Mouse (Mus musculus): Measurements from ENCODE around the gene Numa1. TPM values are rescaled to one million over a fixed set of nuclear protein-coding genes. Genes with fewer than 3 reads are reported as not detected.

The Numa1 gene
- polyA plus RNA-seq (2016; fragmentation: Nextera tagmentation; extraction: Ambion mirVana), result 79.0 and 80.6 TPM in 2 replicates

DNA sequence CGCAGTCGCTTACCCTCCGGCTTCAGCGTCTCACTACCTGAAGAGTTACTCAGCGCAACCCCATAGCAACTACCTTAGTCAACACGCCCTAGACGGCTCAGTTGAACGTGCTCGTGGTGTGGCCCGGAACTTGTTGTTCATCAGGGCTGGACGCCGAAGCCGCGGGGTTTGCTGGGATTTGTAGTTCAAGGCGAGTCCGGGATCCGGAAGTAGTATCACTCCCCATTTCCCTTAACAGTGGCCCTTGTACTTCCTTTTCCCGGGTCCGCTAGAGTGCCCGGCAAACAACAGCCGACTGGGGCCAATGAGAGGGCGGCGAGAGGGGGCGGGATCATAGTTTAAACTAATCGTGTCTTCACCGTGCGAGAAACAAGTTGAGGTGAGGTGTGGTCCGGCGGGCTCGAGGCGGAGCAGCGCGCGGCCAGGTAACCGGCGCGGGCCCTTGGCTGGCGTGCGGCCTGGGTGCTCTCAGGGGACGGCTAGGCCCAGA is at the start of gene Numa1, which contains the start of gene Lrrc51:
TSS of gene Numa1 (plus strand) at position 361 of the 490 bp plus-strand sequence.
TSS of gene Lrrc51 (minus strand) at position 145 of the 490 bp plus-strand sequence.
- Histone ChIP-seq H3K4me1 (replicated peaks) (peaks cover 27% of the 10 kb centered on the region), H3K9me3 (no peaks in the 10 kb centered on the region), H3K27ac (peak within 1 kb of the TSS; percentile 96), H3K27me3 (ENCODE audit: insufficient read depth, poor library complexity, severe bottlenecking) (no peaks in the 10 kb centered on the region), H3K4me3 (peak within 1 kb of the TSS; percentile 93), H3K36me3 (peaks cover 20% of the 10 kb centered on the region; the same call in 1 of the 2 replicates)
- under 1% methylated on average over 40 of the region's 40 CpGs for WGBS
- peak; percentile 96 for DNase-seq (ENCODE audit: low spot score)

DNA sequence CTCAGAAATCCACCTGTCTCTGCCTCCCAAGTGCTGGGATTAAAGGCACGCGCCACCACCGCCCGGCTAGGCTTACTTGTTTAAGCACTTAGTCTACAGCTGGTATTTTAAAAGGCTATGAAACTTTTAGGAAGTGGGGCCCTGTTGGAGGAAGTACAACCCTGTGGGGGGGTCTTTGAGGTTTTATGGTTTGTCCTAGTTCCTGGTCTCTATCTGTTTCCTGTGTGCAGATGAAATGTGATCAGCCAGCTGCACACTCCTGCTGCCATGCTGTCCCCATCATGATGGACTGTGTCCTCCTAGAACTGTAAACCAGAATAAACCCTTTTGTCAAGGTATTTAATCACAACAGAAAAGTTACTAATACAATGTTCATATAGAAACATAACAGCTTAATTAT is 49.8 kb upstream of the Numa1 start:
- no peaks in the 10 kb centered on the region for H3K9me3 ChIP-seq
- H3K27ac ChIP-seq, result no peak overlapping the region
- H3K4me3 ChIP-seq, result no peak overlapping the region
- DNase-seq (ENCODE audit: low spot score), result no peak
- no peaks in the 10 kb centered on the region for H3K36me3 ChIP-seq
- 92% methylated on average over 4 of the region's 4 CpGs for WGBS
- 0 out of 2 replicates have a peak, but pooled peaks cover 4% of the 10 kb centered on the region for H3K4me1 ChIP-seq (replicated peaks)
- no peaks in the 10 kb centered on the region for H3K27me3 ChIP-seq (ENCODE audit: insufficient read depth, poor library complexity, severe bottlenecking)

DNA sequence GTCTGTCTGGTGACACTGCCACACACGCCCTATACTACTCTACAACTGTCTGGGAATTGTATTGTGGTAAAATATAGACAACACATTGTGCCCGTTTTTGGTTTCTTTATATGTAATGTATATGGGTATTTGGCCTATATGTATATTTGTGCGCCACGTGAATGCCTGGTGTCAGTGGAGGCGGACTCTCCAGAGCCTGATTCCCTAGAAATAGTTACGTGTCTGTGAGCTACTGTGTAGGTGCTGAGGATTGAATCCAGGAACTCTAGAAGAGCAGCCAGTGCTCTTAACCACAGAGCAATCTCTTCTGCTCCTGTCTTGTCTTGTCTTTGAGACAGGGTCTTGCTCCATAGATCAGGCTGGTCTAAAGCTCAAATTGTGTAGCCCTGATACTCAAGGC is 47.6 kb upstream of the Numa1 start:
- Histone ChIP-seq H3K9me3 (no peaks in the 10 kb centered on the region), H3K27me3 (ENCODE audit: insufficient read depth, poor library complexity, severe bottlenecking) (no peaks in the 10 kb centered on the region), H3K4me1 (replicated peaks) (0 out of 2 replicates have a peak, but pooled peaks cover 4% of the 10 kb centered on the region), H3K4me3 (no peak overlapping the region), H3K27ac (no peak overlapping the region), H3K36me3 (no peaks in the 10 kb centered on the region)
- no peak for DNase-seq (ENCODE audit: low spot score)
- WGBS, result 88% methylated on average over 6 of the region's 6 CpGs

DNA sequence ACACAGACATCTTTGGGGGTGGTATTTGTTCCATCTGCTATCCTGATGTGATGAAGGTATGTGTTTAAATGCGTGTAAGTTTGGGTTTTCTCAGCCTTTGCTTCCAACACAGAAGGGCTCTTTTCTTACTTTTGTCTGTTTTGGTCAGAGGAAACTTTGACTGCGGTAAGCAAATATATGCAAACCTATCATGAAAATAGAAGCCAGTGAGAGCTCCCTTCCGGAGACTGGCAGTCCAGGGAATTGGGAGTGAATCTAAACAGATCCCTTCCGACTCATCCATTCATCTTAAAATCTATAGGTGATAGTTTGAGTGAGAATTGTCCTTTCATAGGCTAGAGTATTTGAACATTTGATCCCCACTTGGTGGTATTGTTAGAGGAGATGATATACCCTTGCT is 45.5 kb upstream of the Numa1 start:
- Histone ChIP-seq H3K9me3 (no peaks in the 10 kb centered on the region), H3K27me3 (ENCODE audit: insufficient read depth, poor library complexity, severe bottlenecking) (no peaks in the 10 kb centered on the region), H3K4me3 (no peak overlapping the region), H3K4me1 (replicated peaks) (no peaks in the 10 kb centered on the region), H3K36me3 (no peaks in the 10 kb centered on the region), H3K27ac (no peak overlapping the region)
- DNase-seq (ENCODE audit: low spot score), result no peak
- 86% methylated on average over 4 of the region's 4 CpGs for WGBS

DNA sequence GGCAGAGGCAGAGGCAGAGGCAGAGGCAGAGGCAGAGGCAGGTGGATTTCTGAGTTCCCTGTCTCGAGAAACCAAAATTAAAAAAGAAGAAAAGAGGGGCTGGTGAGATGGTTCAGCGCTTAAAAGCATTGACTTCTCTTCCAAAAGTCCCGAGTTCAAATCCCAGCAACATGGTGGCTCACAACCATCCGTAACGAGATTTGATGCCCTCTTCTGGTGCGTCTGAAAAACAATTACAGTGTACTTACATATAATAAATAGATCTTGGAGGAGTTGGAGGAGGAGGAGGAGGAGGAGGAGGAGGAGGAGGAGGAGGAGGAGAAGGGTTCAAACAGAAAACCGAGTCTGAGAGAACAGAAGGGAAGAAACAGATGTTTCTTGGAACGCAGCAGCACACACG is 38.2 kb upstream of the Numa1 start:
- no peaks in the 10 kb centered on the region for H3K9me3 ChIP-seq
- peak overlapping the region; percentile 94 for H3K27ac ChIP-seq
- peaks cover 22% of the 10 kb centered on the region for H3K36me3 ChIP-seq
- H3K4me3 ChIP-seq, result peak overlapping the region; percentile 61
- no peak for DNase-seq (ENCODE audit: low spot score)
- WGBS, result 33% methylated on average over 9 of the region's 9 CpGs
- H3K27me3 ChIP-seq (ENCODE audit: insufficient read depth, poor library complexity, severe bottlenecking), result no peaks in the 10 kb centered on the region
- peaks cover 14% of the 10 kb centered on the region for H3K4me1 ChIP-seq (replicated peaks)

DNA sequence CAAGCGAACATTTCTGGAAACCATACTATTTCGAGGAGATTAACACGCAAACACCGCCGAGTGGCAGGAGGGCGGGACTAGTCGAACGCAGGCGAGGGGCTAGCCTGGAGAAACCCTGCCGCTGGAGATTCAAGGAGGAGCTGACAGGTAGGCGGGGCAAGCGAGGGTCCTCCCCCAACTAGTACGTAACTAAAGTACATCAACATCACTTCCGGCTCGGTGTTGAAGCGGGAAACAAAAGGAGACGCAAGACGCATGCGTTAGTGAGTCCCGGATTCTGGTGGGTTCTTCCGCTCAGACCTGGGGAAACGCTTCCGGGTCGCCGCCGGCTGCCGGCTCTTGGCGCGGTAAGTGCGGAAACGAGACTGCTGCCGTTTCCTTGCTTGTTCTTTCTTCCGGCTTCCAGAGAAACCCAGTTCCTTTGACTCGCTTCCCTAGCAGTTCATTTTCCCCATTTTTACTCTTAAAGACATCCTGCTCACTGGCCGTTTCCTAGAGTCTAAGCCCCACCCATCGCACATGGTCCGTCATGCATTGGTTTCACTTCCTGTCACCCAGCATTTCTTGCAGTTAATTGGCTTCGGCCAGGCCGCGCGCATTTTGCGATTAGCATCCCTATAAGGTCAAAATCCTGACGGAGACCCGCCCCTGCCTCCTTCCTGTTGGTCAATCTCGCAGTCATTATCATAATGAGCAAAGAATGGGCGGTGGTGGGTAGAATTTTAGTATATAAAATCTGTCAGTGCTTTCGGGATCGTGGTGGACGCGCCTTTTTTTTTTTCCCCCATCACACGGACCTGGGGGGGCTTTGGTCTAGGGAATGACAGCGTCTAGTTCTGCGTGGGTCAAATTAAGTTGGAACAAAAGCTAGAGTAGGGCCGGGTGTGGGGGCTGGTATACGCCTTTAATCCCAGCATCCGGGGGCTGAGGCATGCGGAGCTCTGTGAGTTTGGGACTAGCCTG is 37.5 kb upstream of the Numa1 start:
- H3K9me3 ChIP-seq, result no peaks in the 10 kb centered on the region
- H3K4me3 ChIP-seq, result peak overlapping the region; percentile 61
- WGBS, result under 1% methylated on average over 57 of the region's 57 CpGs

DNA sequence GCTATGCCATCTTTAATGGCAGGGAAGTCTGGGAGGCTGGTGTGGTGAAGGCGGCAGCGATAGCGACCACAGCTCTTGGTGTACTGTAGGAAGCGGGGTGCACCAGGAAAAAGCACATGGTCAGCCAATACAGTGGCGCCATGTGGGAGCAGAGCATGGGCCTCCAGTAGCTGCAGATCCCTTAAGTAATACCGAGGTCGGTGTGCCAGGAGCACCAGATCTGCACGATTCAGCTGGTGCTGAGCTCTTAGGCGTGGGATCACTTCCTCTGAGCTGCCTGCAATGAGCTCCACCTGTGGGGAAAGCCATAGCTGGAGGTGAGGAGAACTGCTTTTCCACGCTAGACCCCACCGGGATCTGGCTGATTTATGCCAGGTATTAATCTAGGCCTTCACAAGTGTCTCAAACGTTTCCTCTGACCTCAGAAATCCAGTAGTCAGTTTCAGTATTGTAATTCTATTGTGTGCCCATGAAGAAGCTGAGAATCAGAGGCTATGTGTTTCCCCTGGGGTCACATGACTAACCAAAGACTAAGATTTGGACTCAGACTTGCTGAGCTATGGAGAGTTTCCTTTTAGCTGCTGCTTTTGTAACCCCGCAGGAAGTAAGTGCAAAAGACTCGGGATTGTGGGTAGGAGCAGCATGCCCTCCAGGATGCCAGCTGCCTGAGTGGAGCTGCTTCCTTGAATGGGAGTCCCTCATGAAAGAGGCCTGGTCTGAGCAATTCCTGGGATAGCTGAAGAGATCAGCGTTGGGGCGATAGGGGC is 33.4 kb upstream of the Numa1 start:
- WGBS, result 93% methylated on average over 16 of the region's 16 CpGs
- 0 out of 2 replicates have a peak, but pooled peaks cover 3% of the 10 kb centered on the region for H3K9me3 ChIP-seq
- peaks cover 14% of the 10 kb centered on the region for H3K4me1 ChIP-seq (replicated peaks)
- DNase-seq (ENCODE audit: low spot score), result no peak
- peaks cover 40% of the 10 kb centered on the region for H3K36me3 ChIP-seq
- H3K27me3 ChIP-seq (ENCODE audit: insufficient read depth, poor library complexity, severe bottlenecking), result no peaks in the 10 kb centered on the region
- no peak overlapping the region for H3K27ac ChIP-seq
- H3K4me3 ChIP-seq, result no peak overlapping the region

More for the DNA sequence above, 37.5 kb upstream of the Numa1 start:
- Histone ChIP-seq H3K36me3 (peaks cover 28% of the 10 kb centered on the region), H3K4me1 (replicated peaks) (peaks cover 14% of the 10 kb centered on the region), H3K27me3 (ENCODE audit: insufficient read depth, poor library complexity, severe bottlenecking) (no peaks in the 10 kb centered on the region), H3K27ac (peak overlapping the region; percentile 94)
- peak; percentile 98 for DNase-seq (ENCODE audit: low spot score)

DNA sequence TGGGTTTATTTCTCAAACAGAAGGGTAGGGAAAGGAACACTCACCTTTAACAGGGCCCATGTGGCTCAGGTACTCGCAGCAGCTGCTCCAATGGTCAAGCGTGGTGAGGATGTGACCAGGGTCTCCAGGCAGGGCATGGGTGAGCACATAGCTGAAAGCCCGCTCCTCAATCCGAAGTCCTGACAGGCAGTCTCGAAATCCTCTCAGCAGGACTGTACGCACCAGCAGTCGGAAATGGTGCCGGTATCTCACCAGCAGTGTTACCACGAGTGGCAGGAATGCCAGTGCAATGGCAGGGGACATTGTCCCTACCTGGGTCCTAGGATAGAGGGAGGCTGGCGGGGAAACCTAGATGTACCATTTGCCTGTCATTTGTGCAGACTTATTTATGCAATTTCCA is 31.9 kb upstream of the Numa1 start:
- Histone ChIP-seq H3K36me3 (peaks cover 40% of the 10 kb centered on the region), H3K9me3 (0 out of 2 replicates have a peak, but pooled peaks cover 3% of the 10 kb centered on the region), H3K27me3 (ENCODE audit: insufficient read depth, poor library complexity, severe bottlenecking) (no peaks in the 10 kb centered on the region), H3K4me1 (replicated peaks) (peaks cover 17% of the 10 kb centered on the region), H3K4me3 (no peak overlapping the region), H3K27ac (no peak overlapping the region)
- DNase-seq (ENCODE audit: low spot score), result no peak
- 92% methylated on average over 10 of the region's 10 CpGs for WGBS

DNA sequence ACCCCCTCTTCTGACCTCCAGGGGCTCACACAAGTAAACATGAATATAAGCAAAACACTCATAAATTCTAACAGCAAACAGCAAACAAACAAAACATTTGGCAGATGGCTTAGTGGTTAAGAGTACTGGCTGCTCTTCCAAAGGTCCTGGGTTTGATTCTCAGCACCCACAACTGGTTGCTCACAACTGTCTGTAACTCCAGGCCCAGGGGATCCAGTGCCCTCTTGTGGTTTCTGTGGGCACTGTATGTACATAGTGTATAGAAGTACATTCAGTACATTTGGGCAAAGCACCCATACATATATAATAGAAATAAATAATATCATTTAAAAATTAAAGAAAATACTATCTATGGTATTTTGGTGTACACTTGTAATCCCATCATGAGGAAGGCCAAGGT is 31.1 kb upstream of the Numa1 start:
- Histone ChIP-seq H3K4me1 (replicated peaks) (peaks cover 18% of the 10 kb centered on the region), H3K9me3 (0 out of 2 replicates have a peak, but pooled peaks cover 3% of the 10 kb centered on the region), H3K4me3 (no peak overlapping the region), H3K36me3 (peaks cover 40% of the 10 kb centered on the region), H3K27me3 (ENCODE audit: insufficient read depth, poor library complexity, severe bottlenecking) (no peaks in the 10 kb centered on the region), H3K27ac (no peak overlapping the region)
- DNase-seq (ENCODE audit: low spot score), result no peak

DNA sequence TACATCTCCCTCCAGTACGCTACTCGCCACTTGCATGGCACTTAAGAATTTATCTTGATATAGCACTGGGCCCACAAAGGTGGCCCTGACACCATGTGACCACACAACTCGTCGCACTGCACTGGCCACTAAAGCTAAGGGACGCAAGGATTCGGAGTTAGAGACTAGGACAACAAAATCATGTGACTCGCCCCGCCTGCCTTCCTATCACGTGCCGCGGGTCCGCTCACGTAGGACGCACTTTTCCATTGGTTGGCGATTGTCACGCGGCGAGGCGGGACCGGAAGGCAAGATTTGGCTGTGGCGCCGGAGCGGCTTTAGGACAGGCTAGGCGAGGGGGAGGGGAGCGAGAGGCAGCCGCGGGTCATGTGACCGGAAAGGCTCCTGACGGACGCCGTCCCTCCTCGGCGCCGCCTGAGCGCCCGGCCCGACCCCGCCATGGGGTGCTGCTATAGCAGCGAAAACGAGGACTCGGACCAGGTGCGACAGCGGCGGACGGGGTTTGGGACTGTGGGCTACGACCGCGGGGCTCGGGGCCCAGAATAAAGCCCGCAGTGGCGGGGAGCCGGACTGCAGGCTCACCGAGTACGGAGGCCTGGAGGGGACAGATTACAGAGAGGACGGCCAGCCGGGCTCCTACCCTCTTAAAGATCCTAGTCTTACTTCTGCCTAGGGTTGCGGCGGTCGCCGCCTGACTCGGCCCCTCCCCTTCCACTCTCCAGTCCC is 28.2 kb upstream of the Numa1 start, which contains the start of gene Lamtor1:
TSS of gene Lamtor1 (plus strand) at position 344 of the 726 bp plus-strand sequence.
- WGBS, result under 1% methylated on average over 61 of the region's 61 CpGs
- H3K9me3 ChIP-seq, result 0 out of 2 replicates have a peak, but pooled peaks cover 3% of the 10 kb centered on the region

DNA sequence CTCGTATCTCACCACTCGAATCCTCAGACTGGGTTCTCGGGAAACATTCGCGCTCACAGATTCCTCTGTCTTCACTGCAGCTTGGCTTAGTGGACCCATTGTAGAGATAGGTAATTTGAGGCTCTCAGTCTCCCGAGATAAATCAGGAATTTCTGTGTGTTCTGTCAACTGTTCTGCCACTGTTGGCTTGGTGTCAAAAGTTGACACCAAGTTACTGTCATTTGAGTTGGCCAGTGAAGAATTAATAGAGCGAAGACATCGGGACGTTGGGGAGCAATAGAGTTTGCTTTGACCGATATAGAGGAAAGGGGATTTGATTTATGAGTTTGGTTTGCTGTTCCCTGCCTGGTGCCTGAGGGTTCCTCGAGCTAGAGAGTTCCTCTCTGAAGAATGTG is 27.6 kb upstream of the Numa1 start, which contains the start of gene Tomt:
TSS of gene Tomt (minus strand) at position 73 of the 395 bp plus-strand sequence.
- Histone ChIP-seq H3K36me3 (peaks cover 39% of the 10 kb centered on the region), H3K4me3 (peak within 1 kb of the TSS; percentile 71), H3K27me3 (ENCODE audit: insufficient read depth, poor library complexity, severe bottlenecking) (no peaks in the 10 kb centered on the region), H3K27ac (peak within 1 kb of the TSS; percentile 97), H3K9me3 (0 out of 2 replicates have a peak, but pooled peaks cover 3% of the 10 kb centered on the region), H3K4me1 (replicated peaks) (peaks cover 18% of the 10 kb centered on the region)
- DNase-seq (ENCODE audit: low spot score), result no peak
- WGBS, result 20% methylated on average over 11 of the region's 11 CpGs

More for the DNA sequence above, 28.2 kb upstream of the Numa1 start, which contains the start of gene Lamtor1:
- H3K4me3 ChIP-seq, result peak within 1 kb of the TSS; percentile 71
- peaks cover 39% of the 10 kb centered on the region for H3K36me3 ChIP-seq
- H3K27me3 ChIP-seq (ENCODE audit: insufficient read depth, poor library complexity, severe bottlenecking), result no peaks in the 10 kb centered on the region
- peak within 1 kb of the TSS; percentile 97 for H3K27ac ChIP-seq
- peak; percentile 100 for DNase-seq (ENCODE audit: low spot score)
- H3K4me1 ChIP-seq (replicated peaks), result peaks cover 18% of the 10 kb centered on the region

DNA sequence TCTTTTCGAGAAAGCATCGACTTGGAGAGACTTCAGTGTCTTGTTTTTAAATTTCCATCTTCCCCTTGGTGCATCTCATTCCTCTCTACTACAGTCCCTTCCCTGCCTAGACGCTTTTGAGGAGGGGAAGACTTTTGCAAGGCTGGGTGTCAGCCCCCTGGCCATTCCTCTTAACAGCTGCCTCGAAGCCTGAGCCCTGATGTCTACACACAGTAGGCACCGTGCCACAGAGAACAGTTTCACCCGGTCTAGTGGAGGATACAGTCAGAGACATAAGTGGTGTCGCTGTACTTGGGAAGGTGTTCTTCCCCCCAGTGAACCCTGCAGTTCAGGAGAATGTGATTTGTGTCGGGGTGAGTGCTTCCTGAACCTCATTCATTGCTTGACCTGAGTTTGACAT is 27.2 kb upstream of the Numa1 start:
- H3K4me1 ChIP-seq (replicated peaks), result peaks cover 18% of the 10 kb centered on the region
- peak overlapping the region; percentile 97 for H3K27ac ChIP-seq
- H3K27me3 ChIP-seq (ENCODE audit: insufficient read depth, poor library complexity, severe bottlenecking), result no peaks in the 10 kb centered on the region
- peaks cover 43% of the 10 kb centered on the region for H3K36me3 ChIP-seq
- peak overlapping the region; percentile 71 for H3K4me3 ChIP-seq
- DNase-seq (ENCODE audit: low spot score), result no peak
- WGBS, result 82% methylated on average over 8 of the region's 8 CpGs
- 0 out of 2 replicates have a peak, but pooled peaks cover 3% of the 10 kb centered on the region for H3K9me3 ChIP-seq
